Mouse (Mus musculus) urinary bladder, postnatal 36 days (tissue): ENCODE results near the gene Zfp950.

Experiments used
- DNase-seq, 2 experiments: peaks; one replicate each; pipeline ENCODE4 v3.0.0; 2022; ENCODE audit warnings: low spot score in 2 of 2, mixed read lengths in 1 of 2

The Zfp950 gene

GRCm38 (mm10) chr19:61057581-61057980 is 83.1 kb downstream of the Zfp950 start:
- no peak for DNase-seq

- DNase-seq, result no peak
Observed at GRCm38 (mm10) chr19:61056783-61057410, 83.7 kb downstream of the Zfp950 start.

GRCm38 (mm10) chr19:61052786-61053185 is 87.9 kb downstream of the Zfp950 start:
- no peak for DNase-seq

- DNase-seq, result no peak
Observed at GRCm38 (mm10) chr19:61052008-61052407, 88.6 kb downstream of the Zfp950 start.

GRCm38 (mm10) chr19:61051151-61051550 is 89.5 kb downstream of the Zfp950 start:
- no peak for DNase-seq

- DNase-seq, result no peak
Observed at GRCm38 (mm10) chr19:61049413-61049812, 91.2 kb downstream of the Zfp950 start.

- peak in 1 of 2 experiments; percentile 29 for DNase-seq
Observed at GRCm38 (mm10) chr19:61048646-61049045, 92.0 kb downstream of the Zfp950 start.

- DNase-seq, result no peak
Observed at GRCm38 (mm10) chr19:61039151-61039550, 101.5 kb downstream of the Zfp950 start.

- no peak for DNase-seq
Observed at GRCm38 (mm10) chr19:61031570-61031969, 109.1 kb downstream of the Zfp950 start.

- DNase-seq, result no peak
Observed at GRCm38 (mm10) chr19:61021939-61022566, 118.6 kb downstream of the Zfp950 start.

GRCm38 (mm10) chr19:61021502-61021901 is 119.1 kb downstream of the Zfp950 start:
- no peak for DNase-seq

- DNase-seq, result no peak
Observed at GRCm38 (mm10) chr19:61017477-61018266, 123.0 kb downstream of the Zfp950 start.

- DNase-seq, result no peak
Observed at GRCm38 (mm10) chr19:61009266-61009665, 131.4 kb downstream of the Zfp950 start.
